Mouse (Mus musculus): Measurements from ENCODE around the gene Pafah1b3. TPM values are rescaled to one million over a fixed set of nuclear protein-coding genes. Genes with fewer than 3 reads are reported as not detected.

Pafah1b3 gene
- polyA plus RNA-seq, 1 experiment, result 42.7 TPM

GRCm38 (mm10) chr7:25317446-25317999 lies 19.7 kb upstream of the Pafah1b3 start:
- WGBS, result 17% methylated on average over 21 of the region's 21 CpGs
- Histone ChIP-seq H3K4me3 (replicated peaks; ENCODE audit: extremely low read depth, low read depth, low read length) (peak overlapping the region; percentile 75), H3K4me1 (ENCODE audit: control insufficient read depth, insufficient read depth, low read length) (peaks cover 4% of the 10 kb centered on the region; the same call in 1 of the 2 replicates)
- TF ChIP-seq POLR2A (IDR thresholded peaks at IDR 0.05; ENCODE audit: borderline replicate concordance, extremely low read depth, low read depth, low read length) (no peak), CTCF (IDR thresholded peaks at IDR 0.05; ENCODE audit: insufficient read depth, low read length) (no peak)
- no peak for DNase-seq

GRCm38 (mm10) chr7:25316532-25317445 lies 19.0 kb upstream of the Pafah1b3 start, which contains the start of gene Megf8:
TSS of gene Megf8 (plus strand) at chr7:25317164.
- Histone ChIP-seq H3K4me1 (ENCODE audit: control insufficient read depth, insufficient read depth, low read length) (peaks cover 4% of the 10 kb centered on the region; the same call in 1 of the 2 replicates), H3K4me3 (replicated peaks; ENCODE audit: extremely low read depth, low read depth, low read length) (peak within 1 kb of the TSS; percentile 75)
- TF ChIP-seq POLR2A (IDR thresholded peaks at IDR 0.05; ENCODE audit: borderline replicate concordance, extremely low read depth, low read depth, low read length) (peak; percentile 51; the same call in 1 of the 2 replicates), CTCF (IDR thresholded peaks at IDR 0.05; ENCODE audit: insufficient read depth, low read length) (peak; percentile 83)
- peak; percentile 88 for DNase-seq
- WGBS, result 2% methylated on average over 52 of the region's 52 CpGs

DNA sequence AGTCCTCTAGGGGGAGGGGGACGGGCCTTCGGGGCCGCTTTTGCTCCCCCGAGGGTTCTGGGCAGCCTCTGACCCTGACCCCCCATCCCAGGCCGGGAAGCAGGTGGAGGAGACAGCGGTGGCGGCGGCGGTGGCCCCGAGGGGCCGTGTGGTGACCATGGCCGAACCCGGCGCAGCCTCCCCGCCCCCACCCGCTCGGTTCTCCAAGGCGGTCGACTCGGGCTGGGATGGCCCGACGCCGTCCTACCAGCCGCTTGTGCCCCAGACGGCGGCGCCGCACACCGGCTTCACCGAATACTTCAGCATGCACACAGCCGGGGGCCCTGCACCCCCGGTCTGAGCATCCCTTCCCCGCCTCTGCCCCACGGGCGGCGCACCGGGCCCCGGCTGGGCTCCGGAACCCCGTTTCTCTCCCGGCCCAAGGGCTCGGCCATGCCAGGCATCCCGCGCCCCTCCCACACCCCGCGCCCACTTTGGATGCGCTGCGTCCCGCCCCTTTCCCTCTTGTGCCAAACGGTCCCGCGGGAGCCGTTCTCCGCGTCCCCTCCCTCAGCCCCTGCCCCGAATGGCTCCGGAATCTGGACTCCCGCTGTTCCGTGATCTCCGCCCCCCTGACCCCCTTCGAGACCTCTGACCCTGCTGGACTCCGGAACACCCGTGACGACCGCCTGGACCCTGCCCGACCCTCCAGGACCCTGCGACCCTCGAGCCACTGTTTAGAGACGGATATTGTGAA lies 17.7 kb upstream of the Pafah1b3 start:
- WGBS, result 2% methylated on average over 69 of the region's 69 CpGs

DNA sequence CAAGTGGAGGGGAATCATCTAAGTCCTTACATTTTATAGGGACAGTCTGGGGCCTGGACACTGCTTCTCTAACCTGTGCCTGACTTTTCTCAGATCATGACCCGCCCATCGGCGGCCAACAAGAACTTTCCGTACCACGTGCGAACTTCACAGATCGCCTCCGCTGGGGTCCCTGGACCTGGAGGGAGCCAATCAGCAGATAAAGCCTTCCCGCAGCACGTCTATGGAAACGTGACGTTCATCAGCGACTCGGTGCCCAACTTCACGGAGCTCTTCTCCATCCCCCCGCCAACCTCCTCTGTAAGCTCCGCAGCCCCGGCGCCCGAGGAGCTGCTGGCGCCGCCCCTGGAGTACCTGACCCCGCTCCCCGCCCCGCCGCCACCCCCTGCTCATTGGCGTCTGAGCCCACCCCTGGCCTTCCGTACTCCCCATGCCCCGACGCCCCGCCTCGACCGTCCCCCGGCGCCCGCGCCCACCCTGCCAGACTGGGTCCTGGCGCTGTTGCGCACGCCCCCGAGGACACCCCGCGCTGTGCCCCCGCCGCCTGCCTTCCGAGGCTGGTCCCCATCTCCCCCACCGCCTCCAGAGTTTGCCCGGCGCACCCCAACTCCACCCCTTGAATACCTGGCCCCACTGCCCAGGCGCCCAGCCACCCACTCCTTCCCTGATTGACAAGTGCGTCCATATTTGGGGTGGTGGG lies 17.0 kb upstream of the Pafah1b3 start:
- Histone ChIP-seq H3K4me1 (ENCODE audit: control insufficient read depth, insufficient read depth, low read length) (peaks cover 4% of the 10 kb centered on the region; the same call in 1 of the 2 replicates), H3K4me3 (replicated peaks; ENCODE audit: extremely low read depth, low read depth, low read length) (no peak overlapping the region)
- TF ChIP-seq CTCF (IDR thresholded peaks at IDR 0.05; ENCODE audit: insufficient read depth, low read length) (no peak), POLR2A (IDR thresholded peaks at IDR 0.05; ENCODE audit: borderline replicate concordance, extremely low read depth, low read depth, low read length) (no peak)
- WGBS, result 5% methylated on average over 51 of the region's 51 CpGs
- DNase-seq, result no peak

More for the DNA sequence above, 17.7 kb upstream of the Pafah1b3 start:
- TF ChIP-seq POLR2A (IDR thresholded peaks at IDR 0.05; ENCODE audit: borderline replicate concordance, extremely low read depth, low read depth, low read length) (no peak), CTCF (IDR thresholded peaks at IDR 0.05; ENCODE audit: insufficient read depth, low read length) (no peak)
- no peak for DNase-seq
- peaks cover 4% of the 10 kb centered on the region; the same call in 1 of the 2 replicates for H3K4me1 ChIP-seq (ENCODE audit: control insufficient read depth, insufficient read depth, low read length)
- H3K4me3 ChIP-seq (replicated peaks; ENCODE audit: extremely low read depth, low read depth, low read length), result peak overlapping the region; percentile 4

GRCm38 (mm10) chr7:25313325-25313724 lies 15.5 kb upstream of the Pafah1b3 start:
- DNase-seq, result no peak
- no peak overlapping the region for H3K4me3 ChIP-seq (replicated peaks; ENCODE audit: extremely low read depth, low read depth, low read length)

DNA sequence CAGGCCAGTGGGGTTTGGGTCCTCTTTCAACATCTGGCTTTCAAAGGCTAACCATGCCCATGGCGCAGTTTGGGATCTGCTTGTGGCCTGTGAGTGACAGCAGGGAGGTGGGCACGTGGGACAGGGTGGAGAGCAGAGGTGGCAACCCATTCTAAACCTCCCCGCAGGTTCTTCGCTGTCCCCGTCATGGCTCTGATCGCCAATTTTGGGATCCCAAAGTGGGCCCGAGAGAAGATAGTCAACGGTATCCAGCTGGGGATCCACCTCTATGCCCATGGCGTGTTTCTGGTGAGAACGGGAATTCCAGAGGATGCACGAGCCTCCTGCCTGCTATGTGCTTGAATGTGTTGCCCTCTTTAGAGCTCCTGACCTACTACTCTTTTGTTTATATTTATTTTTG lies 13.4 kb upstream of the Pafah1b3 start:
- H3K4me3 ChIP-seq (replicated peaks; ENCODE audit: extremely low read depth, low read depth, low read length), result no peak overlapping the region
- TF ChIP-seq POLR2A (IDR thresholded peaks at IDR 0.05; ENCODE audit: borderline replicate concordance, extremely low read depth, low read depth, low read length) (no peak), CTCF (IDR thresholded peaks at IDR 0.05; ENCODE audit: insufficient read depth, low read length) (no peak)
- H3K4me1 ChIP-seq (ENCODE audit: control insufficient read depth, insufficient read depth, low read length), result no peaks in the 10 kb centered on the region
- 74% methylated on average over 11 of the region's 11 CpGs for WGBS
- no peak for DNase-seq

More at GRCm38 (mm10) chr7:25313325-25313724, 15.5 kb upstream of the Pafah1b3 start:
- 39% methylated on average over 7 of the region's 7 CpGs for WGBS
- TF ChIP-seq POLR2A (IDR thresholded peaks at IDR 0.05; ENCODE audit: borderline replicate concordance, extremely low read depth, low read depth, low read length) (no peak), CTCF (IDR thresholded peaks at IDR 0.05; ENCODE audit: insufficient read depth, low read length) (no peak)
- H3K4me1 ChIP-seq (ENCODE audit: control insufficient read depth, insufficient read depth, low read length), result peaks cover 4% of the 10 kb centered on the region; the same call in 1 of the 2 replicates

GRCm38 (mm10) chr7:25309425-25309824 lies 11.6 kb upstream of the Pafah1b3 start:
- 80% methylated on average over 9 of the region's 9 CpGs for WGBS
- DNase-seq, result no peak
- no peaks in the 10 kb centered on the region for H3K4me1 ChIP-seq (ENCODE audit: control insufficient read depth, insufficient read depth, low read length)
- TF ChIP-seq CTCF (IDR thresholded peaks at IDR 0.05; ENCODE audit: insufficient read depth, low read length) (no peak), POLR2A (IDR thresholded peaks at IDR 0.05; ENCODE audit: borderline replicate concordance, extremely low read depth, low read depth, low read length) (no peak)
- H3K4me3 ChIP-seq (replicated peaks; ENCODE audit: extremely low read depth, low read depth, low read length), result no peak overlapping the region

- no peaks in the 10 kb centered on the region for H3K4me1 ChIP-seq (ENCODE audit: control insufficient read depth, insufficient read depth, low read length)
- 49% methylated on average over 17 of the region's 17 CpGs for WGBS
- DNase-seq, result no peak
- TF ChIP-seq POLR2A (IDR thresholded peaks at IDR 0.05; ENCODE audit: borderline replicate concordance, extremely low read depth, low read depth, low read length) (no peak), CTCF (IDR thresholded peaks at IDR 0.05; ENCODE audit: insufficient read depth, low read length) (no peak)
- no peak overlapping the region for H3K4me3 ChIP-seq (replicated peaks; ENCODE audit: extremely low read depth, low read depth, low read length)
Observed at GRCm38 (mm10) chr7:25308702-25309318, 11.0 kb upstream of the Pafah1b3 start.
